Mouse (Mus musculus) left cerebral cortex, adult 9 months (tissue): ENCODE results near the gene Efcab3.
"Not testable (repeated sequence)": the region's sequence is repeated elsewhere in the genome, so short reads cannot be mapped to it uniquely, and the experiment has no call there.

Experiments
- DNase-seq, 2 experiments: peaks; one replicate each; pipeline ENCODE4 v3.0.0; 2022; ENCODE audit warnings: low spot score in 2 of 2

Gene Efcab3

DNA sequence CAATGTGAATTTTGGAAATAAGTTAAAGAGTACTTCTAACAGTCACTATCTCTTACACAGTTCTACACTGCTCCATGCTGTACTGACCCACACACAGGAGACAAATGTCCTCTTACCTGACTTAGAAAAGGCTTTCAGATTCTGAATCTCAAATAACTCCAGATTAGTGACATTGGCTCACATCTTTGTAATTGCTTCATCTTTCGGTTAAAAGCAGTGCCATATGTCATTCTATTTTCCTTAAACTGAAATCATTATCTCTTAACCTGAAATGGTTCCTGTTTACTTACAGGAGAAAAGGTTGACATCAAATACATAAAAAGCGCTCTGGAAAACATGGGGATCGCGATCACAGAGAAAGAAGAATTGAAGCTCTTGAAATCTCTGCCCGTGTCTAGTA is at the start of gene Efcab3:
Efcab3 (plus strand) TSS at position 301 of the 400 bp plus-strand sequence.
- DNase-seq = no peak

DNA sequence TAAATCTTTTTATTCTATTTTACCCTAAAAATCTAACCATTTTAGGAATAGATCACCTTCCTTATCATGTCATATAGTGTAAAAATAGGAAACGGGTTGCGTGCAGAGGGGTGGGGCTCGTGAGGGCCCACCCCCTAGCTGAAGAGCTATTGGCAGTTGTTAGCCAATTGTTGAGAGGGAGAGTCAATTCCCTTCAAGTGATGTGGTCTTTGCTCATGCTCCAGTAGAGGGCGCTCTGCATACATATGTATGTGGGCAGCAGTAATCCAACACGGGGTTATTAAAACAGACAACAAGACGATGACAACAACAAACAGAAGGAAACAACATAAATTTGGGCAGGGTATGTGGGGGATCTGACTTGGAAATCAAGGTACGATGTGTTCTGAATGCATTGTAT is 42.3 kb upstream of the Efcab3 start:
- no peak for DNase-seq

DNA sequence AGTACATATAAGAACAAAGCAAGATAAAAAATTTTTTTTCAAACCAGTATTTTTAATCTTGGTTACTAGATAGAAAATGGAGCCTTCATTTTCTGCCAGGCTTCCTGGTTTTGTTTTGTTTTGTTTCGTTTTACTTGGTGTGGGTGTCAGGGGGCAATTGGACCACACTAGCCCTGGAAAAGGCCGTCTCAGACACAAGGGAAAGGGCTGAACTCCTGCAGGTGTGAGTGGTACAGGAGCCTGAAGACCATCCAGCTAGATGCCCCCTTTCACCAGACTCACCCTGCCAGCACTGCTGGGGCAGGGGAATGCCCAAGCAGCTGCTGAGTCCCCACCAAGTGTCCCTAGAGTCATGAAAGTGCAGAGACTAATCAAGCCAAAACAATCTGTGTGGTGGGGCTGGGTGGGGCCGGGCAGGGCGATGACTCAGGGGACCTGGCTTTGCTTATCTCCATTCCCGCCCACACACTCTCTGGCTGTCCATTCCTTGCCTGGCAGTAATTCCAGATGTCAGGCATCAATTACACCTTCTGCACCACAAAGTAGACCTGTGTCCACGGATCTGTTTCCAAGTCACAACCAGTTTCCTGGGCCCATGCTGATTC is 34.5 kb upstream of the Efcab3 start:
- DNase-seq = no peak

DNA sequence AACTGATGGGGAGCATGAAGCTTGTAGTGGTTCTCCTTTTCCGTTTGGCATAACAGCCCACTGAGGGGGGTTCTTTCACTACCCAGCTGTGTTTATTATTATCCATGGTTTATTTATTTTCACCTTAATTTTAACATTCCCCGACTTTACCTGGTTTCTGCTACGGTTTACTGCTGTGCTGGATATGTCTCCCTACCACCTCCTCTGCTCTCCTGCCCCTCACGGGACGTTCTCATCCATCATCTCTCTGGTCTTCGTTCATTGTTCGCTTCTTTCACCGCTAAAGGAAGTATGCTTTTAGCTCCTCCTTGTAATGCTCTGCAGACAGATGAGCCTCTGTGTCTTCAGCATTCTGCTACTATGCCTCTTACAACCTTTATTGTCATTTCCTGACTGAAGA is 33.9 kb upstream of the Efcab3 start:
- no peak for DNase-seq

DNA sequence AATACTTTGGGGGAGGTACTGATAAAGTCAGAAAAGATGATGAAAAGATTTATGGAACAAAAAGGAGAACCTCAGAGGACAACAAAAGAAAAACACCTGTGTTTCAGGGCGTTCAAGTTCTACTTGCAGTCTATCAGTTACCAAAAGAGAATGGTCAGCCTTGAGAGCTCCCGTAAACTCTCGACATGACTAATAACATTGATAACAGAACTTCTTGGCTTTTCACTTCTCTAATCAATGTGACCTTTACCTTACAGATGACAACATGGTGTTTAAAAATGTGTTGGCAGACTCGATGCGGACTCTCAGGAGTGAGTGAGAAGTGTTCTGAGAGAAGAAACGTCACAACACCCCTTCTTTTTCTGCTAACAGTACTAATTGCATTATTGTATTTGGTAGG is 33.2 kb upstream of the Efcab3 start:
- DNase-seq = no peak

DNA sequence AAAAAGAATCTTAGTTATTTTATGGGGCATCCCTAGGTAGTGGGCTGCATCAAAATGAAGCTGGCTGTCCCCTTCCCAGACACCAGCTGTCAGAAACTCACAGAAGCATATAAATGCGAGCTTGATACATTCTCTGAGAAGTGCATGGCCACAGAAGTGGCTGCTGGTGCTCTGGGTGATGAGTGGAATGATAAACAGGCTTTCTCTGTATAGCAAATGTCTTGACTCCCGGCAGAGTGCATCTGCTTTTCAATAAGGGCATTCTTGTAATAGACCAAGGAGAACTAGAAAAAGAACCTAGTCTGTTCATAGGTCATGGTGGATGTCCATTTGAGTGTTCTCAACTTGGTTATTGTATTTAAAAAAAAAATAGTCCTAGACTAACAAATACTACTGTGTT is 32.3 kb upstream of the Efcab3 start:
- DNase-seq = no peak

DNA sequence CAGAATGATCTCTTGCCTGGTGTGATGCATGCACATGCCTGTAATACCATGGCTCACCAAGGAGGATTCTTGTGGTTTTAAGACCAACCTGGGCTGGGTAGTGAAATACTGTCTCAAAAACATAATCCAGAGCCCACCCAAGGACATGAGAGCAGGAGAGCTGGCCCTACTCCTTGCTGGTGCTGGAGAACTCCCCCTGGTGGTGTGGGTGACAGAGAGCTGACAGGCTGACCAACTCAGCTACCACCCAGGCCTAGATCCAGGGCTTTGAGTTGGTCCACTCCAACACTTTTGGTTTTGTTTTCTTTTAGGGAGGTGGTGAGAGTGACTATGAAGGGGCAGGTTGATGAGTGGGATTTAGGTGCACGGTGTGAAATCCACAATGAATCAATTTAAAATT is 28.3 kb upstream of the Efcab3 start:
- no peak for DNase-seq

DNA sequence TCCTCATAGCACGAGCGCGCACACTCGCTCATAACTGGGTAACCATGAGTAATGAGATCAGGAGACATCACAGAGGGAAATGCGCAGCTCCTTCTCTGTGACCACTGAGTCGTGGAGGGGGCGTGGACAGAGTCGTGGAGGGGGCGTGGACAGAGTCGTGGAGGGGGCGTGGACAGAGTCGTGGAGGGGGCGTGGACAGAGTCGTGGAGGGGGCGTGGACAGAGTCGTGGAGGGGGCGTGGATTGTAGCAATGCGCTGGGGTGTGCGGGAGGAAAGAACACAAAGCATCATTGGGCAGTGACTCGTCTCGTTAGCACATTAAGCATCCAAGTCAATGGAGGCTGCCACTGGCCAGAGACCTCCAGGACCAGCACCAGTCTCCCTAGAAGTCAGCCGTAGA is 49.1 kb downstream of the Efcab3 start:
- not testable (repeated sequence) for DNase-seq

DNA sequence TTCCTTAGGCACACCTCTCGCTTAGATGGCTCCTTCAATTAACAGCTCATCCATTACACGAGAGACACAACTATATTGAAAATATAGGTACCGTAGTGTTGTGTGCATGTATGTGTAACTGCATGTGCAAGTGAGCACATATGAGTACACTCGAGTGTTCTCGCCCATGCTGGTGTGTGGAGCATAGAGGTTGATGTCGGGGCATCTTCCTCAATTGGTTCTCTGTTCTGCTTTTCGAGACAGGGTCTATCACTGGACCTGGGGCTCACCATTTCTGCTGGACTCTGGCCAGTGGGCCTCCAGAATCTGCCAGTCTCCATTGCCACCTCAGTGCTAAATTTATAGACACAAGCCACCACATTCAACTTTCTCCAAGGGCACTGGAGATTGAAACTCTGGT is 54.4 kb downstream of the Efcab3 start:
- no peak for DNase-seq

DNA sequence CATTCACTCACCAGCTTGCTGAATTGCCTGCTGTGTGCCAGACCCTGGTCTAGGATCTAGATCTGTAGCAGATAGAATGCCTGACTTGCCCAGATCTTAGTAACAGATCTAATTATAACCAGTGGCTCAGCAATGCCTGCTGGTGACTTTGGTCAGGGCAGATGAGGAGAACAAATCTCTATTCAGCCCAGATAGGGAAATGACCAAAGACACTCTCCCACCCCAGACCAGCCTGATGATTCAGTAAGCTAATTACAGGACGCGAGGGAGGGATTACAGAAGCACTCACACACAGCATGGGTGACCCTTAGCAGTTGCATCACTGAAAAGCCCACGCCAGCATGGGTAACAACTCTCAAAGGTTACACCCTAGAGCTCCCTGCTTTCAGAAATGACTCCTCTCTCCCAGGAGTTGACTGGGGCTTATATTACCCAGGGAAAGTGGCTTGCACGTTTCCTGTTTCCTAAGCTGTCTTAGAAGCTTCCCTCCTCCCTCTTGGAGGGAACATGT is 57.2 kb downstream of the Efcab3 start:
- no peak for DNase-seq

DNA sequence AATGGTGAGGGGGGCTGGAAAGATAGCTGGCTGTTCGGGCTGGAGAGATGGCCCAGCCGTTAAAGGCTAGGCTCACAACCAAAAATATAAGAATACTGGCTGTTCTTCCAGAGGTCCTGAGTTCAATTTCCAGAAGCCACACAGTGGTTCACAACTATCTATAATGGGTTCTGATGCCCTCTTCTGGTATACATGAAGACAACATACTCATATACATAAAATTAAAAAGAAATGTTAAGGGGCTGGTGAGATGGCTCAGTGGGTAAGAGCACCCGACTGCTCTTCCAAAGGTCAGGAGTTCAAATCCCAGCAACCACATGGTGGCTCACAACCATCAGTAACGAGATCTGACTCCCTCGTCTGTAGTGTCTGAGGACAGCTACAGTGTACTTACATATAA is 58.4 kb downstream of the Efcab3 start:
- DNase-seq = not testable (repeated sequence)

DNA sequence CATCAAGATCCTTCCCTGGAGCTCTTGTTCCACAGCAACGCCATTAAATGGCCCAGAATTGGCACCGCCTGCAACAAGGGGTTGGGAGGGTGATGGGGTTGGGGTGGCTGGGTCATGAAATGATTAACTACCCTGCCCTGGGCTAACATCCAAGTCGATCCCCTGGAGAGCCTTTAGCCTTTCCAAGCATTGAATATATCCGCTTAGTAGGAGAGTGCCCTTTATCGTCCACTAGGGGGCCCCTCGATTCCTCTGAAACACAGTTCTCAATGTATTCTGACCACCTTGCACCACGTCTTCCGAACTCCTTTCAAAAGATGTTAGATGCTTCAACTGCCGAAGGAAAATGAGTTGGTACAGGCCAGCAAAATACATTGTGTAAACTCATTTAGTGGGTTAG is 60.6 kb downstream of the Efcab3 start:
- DNase-seq = no peak

DNA sequence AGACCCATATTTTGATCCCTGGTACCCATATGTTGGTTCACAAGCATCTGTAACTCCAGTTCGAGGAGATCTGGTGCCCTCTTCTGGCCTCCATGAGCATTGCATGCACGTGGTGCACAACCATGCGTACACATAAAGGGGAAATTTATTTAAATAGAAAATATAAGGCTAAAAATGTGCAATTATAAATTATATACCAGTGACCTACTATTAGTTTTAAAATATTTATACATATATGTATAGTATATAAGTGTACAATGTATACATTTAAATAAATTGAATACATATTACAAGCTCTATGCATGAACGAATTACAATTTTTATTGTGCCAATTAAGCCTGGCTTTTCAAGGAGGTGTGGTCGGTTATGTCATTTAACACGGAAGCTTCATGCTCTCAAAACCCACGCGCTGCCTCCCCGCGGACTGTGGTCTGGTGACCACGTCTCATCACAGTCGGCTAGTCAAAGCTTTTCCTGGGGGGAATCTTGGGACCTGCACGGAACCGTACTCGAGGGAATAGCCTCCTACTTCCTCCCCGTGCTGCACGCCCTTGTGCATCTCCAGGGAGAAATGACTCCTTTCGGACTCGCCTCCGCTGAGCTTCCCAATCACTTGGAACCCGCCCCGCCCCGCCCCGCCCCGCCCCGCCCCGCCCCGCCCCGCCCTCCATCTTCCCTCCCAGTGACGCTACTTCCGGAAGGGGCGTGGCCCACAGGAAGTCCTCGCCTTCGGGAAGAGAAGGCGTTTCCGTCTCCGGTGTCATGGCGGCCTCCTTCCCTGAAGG is 62.5 kb downstream of the Efcab3 start, which contains the start of gene Mettl2:
Mettl2 (plus strand) TSS at position 691 of the 785 bp plus-strand sequence.
- peak; percentile 42 to 78 for DNase-seq

DNA sequence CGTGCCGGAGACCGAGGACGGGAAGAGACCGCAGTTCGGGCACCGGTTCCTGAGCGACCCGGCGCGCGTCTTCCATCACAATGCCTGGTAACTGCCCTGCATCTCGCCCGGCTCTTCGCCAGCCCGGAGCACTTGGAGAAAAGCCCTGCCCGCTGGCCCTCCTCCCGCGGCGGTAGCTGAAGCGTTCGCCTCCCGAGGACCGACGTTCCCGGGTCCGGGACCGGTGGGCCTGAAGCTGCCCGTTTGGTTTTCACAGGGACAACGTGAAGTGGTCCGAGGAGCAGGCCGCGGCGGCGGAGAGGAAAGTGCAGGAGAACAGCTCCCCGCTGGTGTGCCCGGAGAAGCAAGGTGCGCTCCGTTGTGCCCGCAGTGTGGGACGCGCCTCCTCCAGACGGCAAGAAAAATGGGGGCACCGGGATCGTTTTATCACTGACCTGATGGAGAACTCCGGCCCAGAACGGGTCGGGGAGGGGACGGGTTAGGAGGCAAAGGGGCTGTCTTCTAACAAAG is 63.2 kb downstream of the Efcab3 start:
- no peak for DNase-seq

DNA sequence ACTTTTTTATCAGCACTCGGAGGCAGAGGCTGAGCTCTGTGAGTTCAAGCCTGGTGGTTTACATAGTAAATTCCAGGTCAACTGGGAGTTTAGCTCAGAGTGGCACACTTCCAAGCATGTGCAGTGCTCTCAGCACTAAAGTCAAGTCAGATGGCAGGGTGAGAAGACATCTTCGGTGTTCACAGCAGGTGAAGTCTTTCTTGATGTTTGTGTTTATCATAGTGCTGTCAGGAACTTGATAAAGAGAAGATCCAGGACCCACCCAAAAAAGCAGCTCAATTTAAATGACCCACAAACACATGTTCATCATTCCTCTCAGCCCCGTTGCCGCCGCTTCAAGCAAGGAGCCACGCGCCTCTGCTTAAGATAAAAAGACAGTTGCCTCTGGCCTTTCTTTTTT is 72.3 kb downstream of the Efcab3 start:
- no peak for DNase-seq

DNA sequence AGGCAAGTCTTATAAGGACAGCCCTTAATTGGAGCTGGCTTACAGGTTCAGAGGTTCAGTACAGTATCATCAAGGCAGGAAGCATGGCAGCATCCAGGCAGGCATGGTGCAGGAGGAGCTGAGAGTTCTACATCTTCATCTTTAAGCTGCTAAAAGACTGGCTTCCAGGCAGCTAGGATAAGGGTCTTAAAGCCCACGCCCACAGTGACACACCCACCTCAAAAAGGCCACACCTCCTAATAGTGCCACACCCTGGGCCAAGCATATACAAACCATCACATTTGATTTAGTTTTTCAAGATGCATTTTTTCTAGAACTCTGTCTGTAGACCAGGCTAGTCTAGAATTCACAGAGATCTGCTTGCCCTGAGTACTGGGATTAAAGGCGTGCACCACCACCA is 73.9 kb downstream of the Efcab3 start:
- DNase-seq = not testable (repeated sequence)

DNA sequence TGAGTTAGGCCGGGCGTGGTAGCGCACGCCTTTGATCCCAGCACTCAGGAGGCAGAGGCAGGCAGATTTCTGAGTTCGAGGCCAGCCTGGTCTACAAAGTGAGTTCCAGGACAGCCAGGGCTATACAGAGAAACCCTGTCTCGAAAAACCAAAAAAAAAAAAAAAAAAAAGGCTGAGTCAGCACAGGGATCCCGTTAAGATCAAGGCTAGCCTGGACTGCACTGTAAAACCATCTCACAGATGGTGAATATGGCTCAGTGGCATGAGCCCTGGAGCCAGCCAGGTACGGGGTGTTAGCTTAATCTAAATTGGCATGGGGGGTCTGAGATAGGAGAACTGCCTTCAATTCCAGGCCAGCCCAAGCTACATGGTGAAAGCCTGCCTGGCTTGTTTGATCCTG is 77.1 kb downstream of the Efcab3 start:
- DNase-seq = not testable (repeated sequence)

DNA sequence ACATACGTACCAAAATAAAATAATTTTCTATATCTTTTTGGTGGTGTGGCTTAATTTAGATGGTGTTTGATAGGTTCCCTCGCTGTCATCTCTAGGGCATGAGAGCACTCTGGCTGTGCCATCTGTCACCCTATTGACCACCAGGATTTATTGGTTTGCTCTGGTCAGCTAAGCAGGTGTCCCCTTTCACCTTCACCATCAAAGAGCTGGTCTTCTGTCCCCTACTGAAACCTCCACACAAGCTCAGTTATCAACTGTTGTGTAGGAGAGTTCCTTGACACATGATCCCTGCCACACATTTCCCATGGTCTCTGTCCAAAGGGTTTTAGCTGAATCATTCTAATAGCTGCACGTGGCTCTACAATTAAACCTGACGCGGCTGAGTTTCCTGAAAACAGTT is 77.7 kb downstream of the Efcab3 start:
- DNase-seq = no peak

DNA sequence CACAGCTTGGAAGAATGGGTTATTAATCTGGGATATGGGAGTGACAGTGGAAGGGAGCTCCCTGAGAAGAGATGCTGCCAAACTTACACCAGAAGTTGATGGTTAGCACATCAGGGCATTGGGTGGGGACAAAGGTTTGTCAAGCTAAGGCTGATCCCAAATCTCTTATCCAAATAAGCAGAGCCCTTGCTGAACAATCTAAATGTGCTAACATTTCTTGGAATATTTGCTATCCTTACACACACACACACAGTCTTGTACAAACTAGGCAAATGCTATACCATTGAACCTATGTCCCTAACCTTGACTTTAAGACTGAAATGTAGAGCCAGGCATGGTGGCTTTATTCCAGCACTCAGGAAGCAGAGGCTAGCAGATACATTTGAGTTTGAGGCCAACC is 80.2 kb downstream of the Efcab3 start:
- no peak for DNase-seq

DNA sequence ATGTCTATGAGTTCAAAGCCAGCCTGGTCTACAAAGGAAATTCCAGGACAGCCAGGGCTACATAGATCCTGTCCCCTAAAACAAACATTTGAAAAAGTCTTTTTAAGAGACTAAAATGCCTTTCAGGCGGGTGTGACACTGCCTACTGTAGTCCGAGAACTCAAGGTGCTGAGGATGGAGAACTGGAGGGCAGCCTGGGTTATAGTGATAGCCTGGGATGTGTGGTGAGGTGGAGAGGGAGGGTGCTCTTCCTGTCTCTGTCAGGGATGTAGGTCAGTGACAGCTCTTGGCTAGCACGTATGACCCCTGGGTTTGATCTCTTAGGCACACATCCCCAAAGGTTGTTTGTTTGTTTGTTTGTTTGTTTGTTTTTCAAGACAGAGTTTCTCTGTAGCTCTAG is 80.7 kb downstream of the Efcab3 start:
- DNase-seq = no peak

DNA sequence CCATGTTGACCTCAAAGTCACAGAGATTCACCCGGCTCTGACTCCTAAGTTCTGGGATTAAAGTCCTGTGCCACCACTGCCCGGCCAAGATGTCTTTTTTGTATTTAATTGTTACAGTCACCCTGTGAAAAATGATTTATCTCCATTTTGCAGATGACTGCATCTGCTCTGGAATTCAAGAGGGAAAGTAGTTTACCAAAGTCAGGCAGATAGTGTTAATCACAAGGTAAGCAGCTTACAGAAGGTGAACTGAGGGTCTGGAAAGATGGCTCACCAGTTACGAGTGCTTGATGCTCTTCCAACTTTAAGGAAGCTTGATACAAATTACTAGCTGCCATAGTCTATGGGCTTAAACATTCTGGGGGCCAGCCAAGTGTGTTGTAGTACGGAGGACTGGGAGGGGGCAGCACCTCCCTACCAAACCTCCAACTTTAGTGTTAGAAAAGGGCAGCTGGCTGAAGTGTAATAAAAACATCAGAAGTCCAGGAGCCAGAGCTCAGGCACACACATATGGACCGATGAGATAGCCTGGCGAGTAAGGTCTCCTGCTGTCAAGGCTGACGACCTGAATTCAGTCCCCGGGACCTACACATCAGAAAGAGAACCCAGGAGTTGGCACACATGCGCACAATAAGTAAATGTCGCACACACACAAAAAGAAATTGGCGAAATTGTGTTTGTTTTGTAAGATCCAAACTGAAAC is 81.3 kb downstream of the Efcab3 start:
- no peak for DNase-seq

DNA sequence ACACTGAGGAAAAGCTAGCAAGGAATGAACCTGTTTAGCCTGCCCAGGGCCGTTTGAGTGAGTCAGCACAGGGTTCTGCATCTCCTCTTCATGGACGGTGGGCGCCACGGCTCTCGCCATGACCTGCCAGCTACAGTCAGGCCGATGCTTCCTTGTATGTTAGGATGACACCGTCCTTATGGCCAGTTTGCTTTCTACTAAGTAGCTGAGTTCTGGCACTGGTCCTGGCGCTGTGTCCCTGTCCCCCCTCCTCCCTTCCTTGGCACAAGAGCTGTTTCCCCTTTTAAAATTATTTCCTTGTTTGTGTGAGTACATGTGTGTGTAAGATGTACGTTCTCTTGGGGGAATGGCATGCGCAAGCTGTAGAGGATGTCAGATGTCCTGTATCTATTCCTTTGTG is 81.8 kb downstream of the Efcab3 start:
- no peak for DNase-seq

DNA sequence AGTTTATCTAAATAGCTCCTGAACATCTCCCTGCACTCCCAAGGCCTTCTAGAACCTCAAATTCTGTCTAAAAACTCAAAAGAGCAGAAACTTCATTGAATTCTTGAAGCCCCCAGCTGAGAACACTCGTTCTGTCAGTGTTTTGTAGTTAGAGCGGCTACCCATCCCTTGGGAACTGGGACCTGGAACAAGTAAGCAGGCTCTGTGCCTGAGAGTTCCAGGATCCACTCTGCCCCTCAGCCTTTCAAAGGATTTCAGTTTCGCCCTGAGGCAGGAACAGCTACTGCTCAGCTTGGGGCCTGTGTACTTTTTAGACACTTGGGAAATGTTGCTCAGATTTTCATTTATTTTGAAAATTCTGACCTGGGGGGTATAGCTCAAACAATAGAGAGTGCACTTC is 83.2 kb downstream of the Efcab3 start, which contains the start of gene Gm10842:
Gm10842 (plus strand) TSS at position 301 of the 400 bp plus-strand sequence.
- no peak for DNase-seq
